Mouse (Mus musculus): ENCODE results near the gene Oaz2. TPM values are rescaled to one million over a fixed set of nuclear protein-coding genes. Genes with fewer than 3 reads are reported as not detected.
A peak's percentile ranks its signal among the peaks of the same experiment; 100 is the strongest.

The Oaz2 gene
- total RNA-seq (2021): 100 to 1,000 TPM; 265 to 267 TPM
- long read RNA-seq, experiment 1, partial matches to known transcripts: 10 of 758 reads
- long read RNA-seq, experiment 1, other reads (novel, unspliced or antisense): 748 of 758 reads
- long read RNA-seq, experiment 2, partial matches to known transcripts: 9 of 592 reads
- long read RNA-seq, experiment 2, other reads (novel, unspliced or antisense): 582 of 592 reads

DNA sequence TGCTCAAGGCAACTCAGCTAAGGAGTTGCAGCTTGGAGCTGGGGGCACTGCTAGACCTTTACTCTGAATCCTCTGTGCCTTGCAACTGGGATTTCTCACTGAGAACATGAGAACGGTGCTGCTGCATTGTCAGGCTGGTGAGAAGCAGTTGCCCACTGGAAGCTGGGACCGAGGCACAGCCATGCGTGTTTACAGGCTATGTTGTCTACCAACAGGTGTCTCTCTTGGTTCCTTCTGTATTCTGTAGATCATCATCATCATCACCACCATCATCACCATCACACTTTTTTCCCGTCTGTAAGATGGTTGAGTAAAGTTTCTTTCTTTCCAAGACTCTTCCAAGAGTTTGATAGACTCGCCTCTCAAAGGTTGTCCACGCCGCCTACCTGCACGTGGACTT, at the start of gene Oaz2:
Oaz2 (plus strand) TSS at position 301 of the 400 bp plus-strand sequence.
- intact Hi-C loops (cut with DNase I): loop anchor here (2.0 to 10.0 kb wide), 3 partner anchors 13 to 337 kb away; no protein-coding TSS in a partner anchor
- DNase-seq: no peak

DNA sequence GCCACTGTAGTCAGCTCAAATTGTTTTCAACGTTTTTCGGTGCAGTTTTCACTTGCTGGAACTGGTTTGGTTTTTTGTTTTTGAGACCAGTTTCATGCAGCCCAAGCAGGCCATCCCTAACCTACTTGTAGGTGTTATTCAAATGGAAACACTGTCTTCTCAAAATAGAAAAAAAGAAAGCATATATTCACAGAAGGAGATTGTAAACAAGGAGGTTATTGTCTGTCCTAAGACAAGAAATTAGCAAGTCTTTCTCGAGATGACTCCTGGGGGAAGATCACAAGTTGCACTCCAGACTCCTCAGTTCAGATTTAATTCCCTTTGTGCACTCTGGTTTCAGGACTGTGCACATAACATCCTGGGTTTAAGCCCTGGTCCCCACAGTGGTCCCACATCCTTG, 48.5 kb upstream of the Oaz2 start:
- intact Hi-C loops (cut with DNase I): no loop called here
- DNase-seq: no peak

DNA sequence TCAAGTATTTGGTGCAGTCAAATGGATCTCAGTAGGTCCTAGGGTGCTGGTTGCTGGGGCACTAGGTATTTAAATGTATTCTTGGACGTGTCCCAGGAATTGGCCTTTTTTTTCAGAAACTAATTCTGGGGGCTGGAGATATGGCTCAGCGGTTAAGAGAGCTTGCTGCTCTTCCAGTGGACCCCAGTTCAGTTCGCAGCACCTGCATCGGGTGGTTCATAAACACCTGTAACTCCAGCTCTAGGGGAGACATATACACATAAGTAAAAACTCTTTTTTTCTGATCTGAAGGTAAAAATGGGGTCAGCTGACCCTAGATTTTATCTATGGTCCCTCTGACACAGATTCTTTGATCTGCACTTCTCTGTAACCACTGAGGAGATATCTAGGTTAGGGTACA, 46.6 kb upstream of the Oaz2 start:
- intact Hi-C loops (cut with DNase I): no loop called here

DNA sequence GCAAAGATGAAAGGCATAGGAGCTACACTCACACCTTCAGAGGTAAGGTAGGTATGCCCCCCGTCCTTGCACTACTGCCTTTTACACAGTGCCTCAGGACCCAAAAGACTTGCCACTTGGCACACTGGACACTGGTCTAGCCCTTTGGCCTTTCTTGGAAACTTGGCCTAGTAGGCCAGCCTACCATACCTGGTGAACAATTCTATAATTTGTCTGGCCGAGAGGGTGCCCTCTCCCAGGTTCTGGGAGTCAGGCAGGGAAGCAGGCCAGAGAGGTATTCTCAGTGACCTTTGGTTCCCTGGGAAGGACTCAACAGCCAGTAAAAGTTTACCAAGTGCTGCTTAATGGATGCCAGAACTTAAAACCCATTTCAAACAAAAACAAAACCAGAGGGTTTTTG, 46.1 kb upstream of the Oaz2 start:
- intact Hi-C loops (cut with DNase I): no loop called here
- DNase-seq: no peak

More for the DNA sequence above, 46.6 kb upstream of the Oaz2 start:
- no peak for DNase-seq

DNA sequence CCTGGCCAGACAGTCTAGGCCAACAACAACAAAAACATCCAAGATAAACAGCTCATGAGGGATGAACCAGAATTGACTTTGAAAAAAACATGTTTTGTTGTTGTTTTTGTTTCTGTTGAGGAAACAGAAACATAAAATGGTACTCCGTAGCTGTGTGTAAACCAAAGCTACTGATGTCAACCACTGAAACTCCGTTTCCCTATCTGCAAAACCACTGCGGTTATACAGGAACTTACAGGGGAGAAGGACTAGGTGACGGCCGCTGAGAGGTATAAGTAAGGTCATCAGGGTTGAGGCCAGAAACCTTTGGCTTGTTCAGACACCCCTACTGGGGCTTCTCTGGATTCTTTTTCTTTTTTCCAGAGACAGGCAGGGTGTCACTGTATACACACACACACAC, 45.0 kb upstream of the Oaz2 start:
- intact Hi-C loops (cut with DNase I): no loop called here
- DNase-seq: no peak

DNA sequence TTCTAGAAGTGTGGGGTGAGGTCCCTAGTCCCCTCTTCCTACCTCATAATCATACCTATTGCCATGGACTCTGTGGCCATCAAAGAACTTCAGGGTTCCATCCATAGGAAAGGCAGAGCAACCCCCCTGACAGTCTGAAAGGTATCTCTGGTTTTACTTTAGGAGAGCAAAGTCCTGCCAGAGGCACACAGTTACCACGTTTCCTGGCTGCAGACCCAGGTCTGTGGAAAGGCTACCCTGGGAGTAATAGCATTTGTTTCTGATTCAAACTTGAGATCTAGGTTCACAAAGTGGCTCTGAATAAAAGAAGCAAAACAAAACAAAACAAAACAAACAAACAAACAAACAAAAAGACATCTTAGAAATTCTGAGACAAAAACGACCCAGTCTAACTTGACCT, 43.5 kb upstream of the Oaz2 start:
- intact Hi-C loops (cut with DNase I): no loop called here
- no peak for DNase-seq

DNA sequence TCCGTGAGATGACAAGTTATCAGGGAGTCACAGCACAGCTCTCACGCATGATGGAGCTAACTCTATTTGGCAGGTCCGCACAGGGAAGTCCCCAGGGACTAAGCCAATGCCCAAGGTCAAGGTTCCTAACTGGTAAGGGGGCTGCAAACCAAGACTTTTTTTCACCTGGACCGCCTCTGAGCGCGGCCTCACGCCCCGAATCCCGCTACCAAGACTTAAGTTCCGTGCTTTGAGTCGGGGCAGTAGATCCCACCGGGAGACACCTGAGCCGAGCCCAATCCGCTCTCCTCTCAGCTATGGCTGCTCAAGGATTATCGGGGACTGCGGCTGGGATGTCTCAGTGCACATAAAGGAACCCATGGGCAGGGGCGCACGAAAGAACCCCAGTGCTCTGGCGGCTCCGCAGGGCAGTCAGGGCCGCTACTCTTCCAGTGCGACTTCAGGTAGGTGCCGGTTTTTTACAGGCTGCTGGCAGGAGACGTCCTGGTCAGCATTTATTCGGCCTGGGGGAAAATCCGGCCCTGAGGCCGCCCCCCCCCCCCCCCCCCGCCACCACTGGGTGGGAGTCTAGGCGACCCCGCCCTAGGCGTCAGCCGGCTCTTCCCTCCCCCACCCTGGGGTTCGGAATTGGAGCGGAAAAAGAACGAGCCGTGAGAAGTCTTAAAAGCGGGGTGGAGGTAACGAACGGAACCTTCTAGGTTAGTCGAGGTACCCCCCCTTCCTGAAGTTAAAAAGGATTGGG, 38.6 kb upstream of the Oaz2 start, which contains the start of gene Rbpms2:
Rbpms2 (plus strand) TSS at position 624 of the 742 bp plus-strand sequence.
- intact Hi-C loops (cut with DNase I): loop anchor here (5.0 kb wide), 1 partner anchor 33 kb away; no protein-coding TSS in a partner anchor
- DNase-seq: peak; percentile 59

DNA sequence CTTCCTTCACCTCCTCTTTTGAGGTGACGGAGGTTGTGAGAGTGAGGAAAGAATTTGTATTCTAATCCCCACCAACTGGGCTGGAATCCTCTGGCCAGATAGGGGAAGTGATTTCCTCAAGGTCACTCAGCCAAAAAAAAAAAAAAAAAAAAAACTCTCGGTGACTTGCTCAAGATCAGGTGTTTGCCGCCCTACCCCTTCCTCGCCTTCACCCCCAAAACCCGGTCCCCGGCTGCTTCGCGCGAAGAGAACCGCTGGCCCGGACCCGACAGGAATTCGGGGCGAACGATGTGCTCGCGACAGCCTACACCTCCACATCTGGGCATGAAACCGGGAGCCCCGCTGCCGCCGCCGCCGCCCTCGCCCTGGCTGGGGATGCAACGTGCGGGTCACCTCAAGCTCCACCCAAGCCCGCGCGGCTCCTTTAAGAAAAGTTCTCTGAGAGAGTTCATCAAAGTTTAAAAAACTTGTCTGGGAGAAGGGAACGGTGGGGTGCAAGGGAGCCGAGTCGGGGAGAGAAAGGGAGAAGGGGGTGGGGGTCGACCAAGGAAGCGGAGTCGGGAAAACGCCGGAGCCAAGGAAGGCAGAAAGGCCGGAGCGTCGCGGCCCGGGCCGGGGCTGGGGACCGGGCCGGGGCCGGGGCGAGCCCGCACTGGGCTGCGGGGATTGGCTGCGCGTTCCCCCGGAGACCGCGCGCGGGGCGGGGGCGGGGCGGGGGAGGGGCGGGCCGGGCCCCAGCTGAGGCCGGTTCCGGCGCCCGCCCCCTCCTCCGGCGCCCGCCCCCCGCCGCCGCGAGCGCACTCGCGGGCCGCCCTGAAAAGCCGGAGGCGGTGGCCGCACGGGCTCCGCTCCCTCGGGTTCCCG, 37.8 kb upstream of the Oaz2 start:
- DNase-seq: peak; percentile 76 to 83
- intact Hi-C loops (cut with DNase I): loop anchor here (2.0 to 5.0 kb wide), 2 partner anchors 17 to 32 kb away; no protein-coding TSS in a partner anchor

DNA sequence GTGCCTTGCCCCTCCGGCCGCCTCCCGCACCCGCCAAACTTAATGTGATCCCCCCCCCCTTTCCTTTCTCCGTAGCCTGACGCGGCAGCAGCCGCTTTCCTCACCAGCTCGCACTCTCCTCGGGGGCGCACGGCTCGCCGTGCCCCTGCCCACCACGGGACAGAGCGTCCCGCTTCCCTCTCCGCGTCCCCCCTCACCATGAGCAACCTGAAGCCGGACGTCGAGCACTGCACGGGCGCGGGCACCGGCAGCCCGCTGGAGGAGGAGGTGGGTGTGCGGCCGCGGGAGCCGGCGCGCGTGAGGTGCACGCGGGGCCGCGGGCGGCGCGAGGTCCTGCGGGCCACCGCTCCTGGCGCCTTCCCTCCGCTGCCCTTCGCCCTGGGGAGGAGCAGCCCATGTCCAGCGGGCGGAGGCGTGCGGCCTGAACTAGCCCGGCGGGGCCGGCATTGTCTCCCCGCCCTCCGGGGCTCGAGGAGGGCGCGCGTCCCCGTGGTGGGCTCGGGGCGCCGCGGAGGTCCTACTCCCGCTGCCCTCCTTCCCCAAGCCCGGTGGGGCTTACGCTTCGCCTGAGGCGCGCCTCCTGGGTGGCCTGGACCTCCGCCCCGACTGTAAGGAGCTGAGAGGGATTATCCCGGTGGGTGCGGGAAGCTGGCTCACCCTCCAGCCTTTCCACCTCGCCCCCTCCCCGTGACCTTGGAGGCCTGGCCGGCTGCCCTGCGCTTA, 37.0 kb upstream of the Oaz2 start:
- intact Hi-C loops (cut with DNase I): loop anchor here (2.0 kb wide), 1 partner anchor 16 kb away; no protein-coding TSS in a partner anchor
- DNase-seq: peak; percentile 53 to 59

DNA sequence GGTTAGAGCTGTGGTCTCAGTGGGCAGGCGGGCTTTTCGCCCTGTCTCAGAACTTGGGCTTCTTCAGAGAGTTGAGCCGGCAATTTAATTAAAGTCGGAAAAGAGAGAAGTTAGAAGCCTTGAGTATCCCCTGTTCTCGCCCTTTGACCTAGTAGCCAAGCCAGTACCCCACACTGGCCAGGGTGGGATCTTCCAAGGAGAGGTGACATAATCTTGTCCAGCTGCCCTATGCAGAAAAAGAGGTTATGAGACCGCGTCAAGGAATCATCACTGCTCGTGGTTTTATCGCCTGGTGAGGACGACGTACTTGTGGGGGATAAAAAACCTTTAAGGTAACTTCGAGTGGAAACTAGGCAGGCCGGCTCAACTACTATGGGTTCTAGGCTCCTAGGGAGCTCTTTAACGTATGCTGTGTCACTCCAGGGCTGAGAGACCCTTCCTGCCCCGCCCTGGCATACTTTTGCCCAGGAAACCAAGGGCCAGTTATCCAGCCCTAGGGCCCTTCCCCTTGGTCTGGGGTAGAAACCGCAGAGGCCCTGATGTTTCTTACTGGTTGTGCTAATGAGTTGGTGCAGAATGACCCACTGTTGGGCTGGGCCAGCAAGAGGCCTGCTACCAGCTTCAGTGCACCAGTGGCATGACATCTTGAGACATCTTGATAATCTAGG, 36.3 kb upstream of the Oaz2 start:
- intact Hi-C loops (cut with DNase I): loop anchor here (2.0 kb wide), 1 partner anchor 15 kb away; no protein-coding TSS in a partner anchor
- no peak for DNase-seq

DNA sequence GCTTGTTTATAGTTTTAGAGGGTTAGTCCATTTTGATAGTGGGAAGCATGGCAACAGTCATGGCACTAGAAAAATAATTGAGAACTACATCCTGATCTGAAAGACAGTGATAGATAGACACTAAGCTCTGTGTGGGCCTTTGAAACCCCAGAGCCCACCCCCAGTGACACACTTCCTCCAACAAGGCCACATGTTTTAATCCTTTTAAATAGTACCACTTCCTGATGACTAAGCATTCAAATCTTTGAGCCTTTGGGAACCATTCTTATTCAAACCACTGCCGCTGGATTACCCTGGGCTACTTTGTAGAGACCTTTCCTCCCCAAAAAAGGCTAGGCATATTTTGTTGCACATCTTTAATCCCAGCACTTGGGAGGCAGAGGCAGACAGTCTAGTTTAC, 32.0 kb upstream of the Oaz2 start:
- no peak for DNase-seq
- intact Hi-C loops (cut with DNase I): no loop called here

DNA sequence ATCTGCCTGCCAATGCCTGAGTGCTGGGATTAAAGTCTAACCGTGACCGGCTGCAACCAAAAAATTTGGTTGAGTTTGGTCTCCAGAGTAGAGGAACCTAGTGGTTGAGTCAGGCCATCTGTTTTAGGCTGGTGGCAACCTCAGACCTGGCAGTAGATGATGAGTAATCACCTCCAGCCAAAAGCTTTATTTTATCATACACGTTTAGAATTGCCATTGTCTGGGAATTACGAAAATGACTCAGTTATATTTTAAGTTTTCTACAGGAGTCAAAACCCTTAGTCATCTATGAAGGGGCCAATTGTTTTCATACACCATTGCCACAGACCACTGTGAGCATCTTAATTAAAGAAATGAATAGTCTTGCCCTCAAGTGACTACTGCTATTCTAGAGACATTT, 30.9 kb upstream of the Oaz2 start:
- DNase-seq: no peak
- intact Hi-C loops (cut with DNase I): no loop called here

DNA sequence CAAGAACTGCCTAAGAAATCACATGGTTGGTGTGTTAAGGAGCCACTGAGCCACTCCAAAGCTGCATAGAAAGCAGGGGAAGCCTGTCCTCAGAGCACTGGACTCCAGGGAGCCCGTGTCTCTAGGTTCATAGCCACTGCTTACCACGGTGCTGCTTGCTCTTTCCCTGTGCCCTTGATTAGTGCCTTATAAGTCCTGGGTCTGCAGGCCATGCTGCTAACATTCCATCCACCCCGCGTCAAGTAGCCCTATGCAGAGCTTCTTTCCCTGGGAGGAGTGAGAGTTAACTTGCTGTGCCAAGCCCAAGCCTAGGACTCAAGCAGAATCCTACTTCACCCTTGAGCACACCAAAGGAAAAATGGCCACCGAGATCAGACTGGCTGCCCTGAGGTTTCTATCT, 28.7 kb upstream of the Oaz2 start:
- DNase-seq: no peak
- intact Hi-C loops (cut with DNase I): no loop called here

DNA sequence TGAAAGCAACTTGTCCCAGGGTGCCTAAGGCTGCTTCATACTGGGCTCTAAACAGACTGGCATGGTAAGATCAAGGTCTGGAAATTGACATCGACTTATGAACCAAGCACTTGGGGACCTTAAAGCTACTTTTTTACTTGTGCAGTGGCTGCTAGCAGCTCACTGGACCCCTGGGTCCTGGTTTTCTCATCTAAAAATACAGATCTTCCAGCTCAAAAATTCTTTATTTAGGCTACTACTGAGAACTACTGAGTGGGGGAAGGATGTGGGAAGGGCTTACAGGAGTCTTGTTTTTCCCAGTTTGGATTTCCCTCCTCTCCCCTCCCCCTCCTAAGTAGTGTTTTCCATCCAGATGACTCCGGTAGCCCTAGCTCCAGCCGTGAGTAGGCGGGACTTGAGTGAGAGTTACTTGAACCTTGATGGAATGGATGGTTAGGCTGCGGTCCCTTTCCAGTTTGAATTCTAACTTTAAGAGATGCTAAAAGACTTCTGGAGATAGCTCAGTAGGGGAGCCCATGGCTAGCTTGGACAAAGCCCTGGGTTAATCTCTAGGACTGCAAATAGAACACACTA, 26.9 kb upstream of the Oaz2 start:
- intact Hi-C loops (cut with DNase I): no loop called here
- no peak for DNase-seq

DNA sequence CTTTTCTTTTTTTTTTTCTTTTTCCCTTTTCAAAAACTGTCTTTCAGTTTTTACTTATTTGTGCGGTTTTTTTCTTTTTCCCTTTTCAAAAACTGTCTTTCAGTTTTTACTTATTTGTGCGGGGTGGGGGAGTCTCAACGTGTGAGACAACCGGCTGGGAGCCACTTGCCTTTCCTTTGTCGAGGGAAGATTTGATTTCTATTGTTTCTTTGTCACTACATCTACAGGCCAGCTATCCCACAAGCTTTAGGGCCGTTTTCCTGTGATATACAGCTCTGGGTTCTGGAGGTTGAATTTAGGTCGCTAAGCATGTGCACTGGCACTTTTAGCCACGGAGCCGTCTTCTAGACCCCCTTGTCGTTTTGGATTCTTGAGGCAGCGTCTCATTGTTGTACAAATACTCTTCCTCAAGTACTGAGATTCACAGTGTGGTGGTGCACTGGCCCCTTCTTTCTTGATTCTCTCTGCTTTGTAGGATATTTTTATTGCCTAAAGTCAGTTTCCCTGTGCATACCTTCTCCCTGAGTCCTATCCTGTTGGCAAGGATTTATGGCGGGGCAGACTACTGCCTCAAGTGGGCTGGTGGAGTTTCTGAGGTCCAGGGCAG, 26.3 kb upstream of the Oaz2 start:
- no peak for DNase-seq
- intact Hi-C loops (cut with DNase I): no loop called here

DNA sequence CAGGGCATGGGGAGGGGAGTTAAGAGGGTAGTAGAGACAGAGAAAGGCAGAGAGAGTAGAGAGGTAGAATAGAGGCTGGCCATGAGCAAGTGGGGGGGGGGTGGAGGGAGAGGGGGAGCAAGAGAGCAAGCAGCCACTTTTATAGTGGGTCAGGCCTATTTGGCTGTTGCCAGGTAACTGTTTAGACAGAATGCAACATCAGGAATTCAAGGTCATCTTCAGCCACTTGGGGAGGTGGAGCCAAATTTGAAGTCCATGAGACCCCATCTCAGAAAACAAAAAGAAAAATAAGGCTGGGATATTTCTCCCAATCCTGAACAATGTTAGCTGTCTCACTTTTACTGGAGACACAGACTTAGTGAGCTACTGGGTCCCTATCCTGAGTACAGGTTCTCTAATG, 25.3 kb upstream of the Oaz2 start:
- intact Hi-C loops (cut with DNase I): no loop called here
- DNase-seq: no peak

DNA sequence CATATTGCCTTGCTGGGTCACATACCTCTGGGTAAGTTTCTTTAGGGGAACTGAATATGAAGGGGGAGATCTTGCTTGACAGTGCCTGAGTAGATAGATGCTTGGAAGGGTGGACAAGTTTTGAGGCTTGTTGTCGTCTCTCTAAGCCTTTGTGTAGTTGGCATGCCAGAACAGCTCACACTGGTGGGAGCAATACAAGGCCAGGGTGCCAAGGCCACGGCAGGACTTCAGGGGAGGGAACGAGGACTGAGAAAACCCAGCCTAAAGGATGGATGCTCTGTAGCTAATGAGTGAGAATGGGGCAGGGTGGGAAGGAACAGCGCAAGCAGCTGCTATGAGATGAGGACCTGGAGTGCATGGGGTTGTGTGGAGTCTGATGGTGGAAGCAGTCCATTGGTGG, 22.8 kb upstream of the Oaz2 start:
- DNase-seq: no peak
- intact Hi-C loops (cut with DNase I): no loop called here

DNA sequence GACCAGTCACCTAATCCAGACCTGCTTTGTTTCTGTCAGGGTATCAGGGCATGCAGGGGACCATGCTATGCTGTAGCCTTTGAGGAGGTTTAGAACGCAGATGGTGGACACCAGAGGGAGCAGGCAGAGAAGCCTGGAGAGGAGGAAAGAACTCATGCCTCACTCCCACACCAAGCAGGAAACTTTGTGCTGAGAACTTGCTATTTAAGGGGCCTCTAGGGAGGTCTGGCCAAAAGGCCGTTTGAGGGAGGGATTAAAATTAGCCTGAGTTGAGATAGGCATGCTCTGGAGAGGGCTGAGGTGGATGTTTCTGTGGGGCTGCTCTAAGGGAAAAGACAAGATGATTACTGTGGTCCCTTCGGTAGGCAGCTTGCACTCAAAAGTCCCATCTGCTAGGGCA, 21.8 kb upstream of the Oaz2 start:
- intact Hi-C loops (cut with DNase I): loop anchor here (2.0 kb wide), 1 partner anchor 15 kb away; no protein-coding TSS in a partner anchor
- peak; percentile 31 to 38 for DNase-seq

DNA sequence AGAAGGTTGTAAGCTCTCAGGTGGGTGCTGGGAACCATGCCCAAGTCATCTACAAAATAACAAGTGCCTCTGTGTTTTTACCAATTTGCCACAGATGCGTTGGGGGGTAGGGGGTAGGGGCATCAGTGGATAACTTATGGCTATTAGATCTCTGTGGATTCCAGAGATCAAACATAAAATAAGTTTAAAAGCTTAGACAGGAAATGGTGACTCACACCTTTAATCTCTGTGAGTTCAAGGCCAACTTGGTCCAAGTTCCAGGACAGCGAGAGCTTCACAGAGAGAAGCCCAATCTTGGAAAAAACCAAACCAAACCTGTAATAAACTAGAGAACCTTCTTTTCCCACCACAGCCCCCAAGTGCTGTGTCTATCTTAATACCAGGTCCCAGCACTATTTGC, 21.0 kb upstream of the Oaz2 start:
- DNase-seq: no peak
- intact Hi-C loops (cut with DNase I): loop anchor here (2.0 kb wide), 1 partner anchor 16 kb away; no protein-coding TSS in a partner anchor

All from heart, postnatal 14 days (tissue).